Mouse (Mus musculus): ENCODE results near the gene Pomgnt1. TPM values are rescaled to one million over a fixed set of nuclear protein-coding genes. Genes with fewer than 3 reads are reported as not detected.

Pomgnt1 gene
- polyA plus RNA-seq, 1 experiment from 2014 or later, result 67.3 TPM

DNA sequence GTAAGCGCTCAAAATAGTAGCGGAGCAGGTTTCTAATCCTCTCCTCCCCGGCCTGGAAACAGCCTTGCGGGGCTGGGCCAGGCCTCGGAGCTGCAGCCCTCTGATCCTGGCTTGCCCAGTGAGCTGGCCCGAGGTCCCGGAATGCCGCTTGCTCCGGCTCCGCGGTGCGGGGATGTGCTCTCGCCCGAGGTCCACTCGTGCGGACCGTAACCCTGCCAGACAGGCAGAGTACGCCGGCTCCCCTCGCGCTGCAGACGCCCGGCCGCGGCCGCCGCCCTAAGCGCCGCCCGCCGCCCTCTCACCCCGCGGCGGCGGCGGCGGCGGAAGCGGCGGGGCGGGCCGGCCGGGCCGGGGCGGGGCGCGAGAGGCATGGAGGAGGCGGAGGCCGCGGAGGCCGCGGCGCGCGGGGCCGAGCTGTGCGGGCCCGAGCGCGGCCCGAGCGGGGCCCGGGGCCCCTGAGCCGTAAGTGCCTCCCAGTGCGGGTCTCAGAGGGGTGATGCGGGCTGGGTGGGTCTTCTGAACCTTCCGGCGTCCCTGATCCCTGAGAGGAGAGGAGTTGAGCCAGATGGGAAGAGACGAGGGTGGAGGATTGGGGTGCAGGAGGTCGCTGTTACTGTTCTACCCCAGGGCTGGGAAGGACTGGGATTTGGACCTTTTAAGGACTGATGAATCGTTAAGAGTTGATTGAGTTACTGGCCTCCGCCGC, 26.7 kb downstream of the Pomgnt1 start:
- peak; percentile 94 for ATAC-seq
- H3K4me1 ChIP-seq (replicated peaks; ENCODE audit: control insufficient read depth, insufficient read depth, low read length), result peaks cover 15% of the 10 kb centered on the region
- WGBS, result 0% methylated on average over 50 of the region's 73 CpGs
- peak overlapping the region; percentile 87 for H3K4me3 ChIP-seq (replicated peaks; ENCODE audit: low read length)
- peak overlapping the region; percentile 97 for H3K9ac ChIP-seq (replicated peaks; ENCODE audit: low read depth, low read length)
- peaks cover 27% of the 10 kb centered on the region for H3K36me3 ChIP-seq (ENCODE audit: control insufficient read depth, insufficient read depth)
- H3K4me2 ChIP-seq (ENCODE audit: low read length), result peak overlapping the region; percentile 86
- H3K9me3 ChIP-seq (ENCODE audit: control insufficient read depth, low read length), result no peaks in the 10 kb centered on the region
- no peaks in the 10 kb centered on the region for H3K27me3 ChIP-seq (replicated peaks; ENCODE audit: control insufficient read depth, insufficient read depth, low read length)
- peak overlapping the region; percentile 82 for H3K27ac ChIP-seq (ENCODE audit: low read length)

DNA sequence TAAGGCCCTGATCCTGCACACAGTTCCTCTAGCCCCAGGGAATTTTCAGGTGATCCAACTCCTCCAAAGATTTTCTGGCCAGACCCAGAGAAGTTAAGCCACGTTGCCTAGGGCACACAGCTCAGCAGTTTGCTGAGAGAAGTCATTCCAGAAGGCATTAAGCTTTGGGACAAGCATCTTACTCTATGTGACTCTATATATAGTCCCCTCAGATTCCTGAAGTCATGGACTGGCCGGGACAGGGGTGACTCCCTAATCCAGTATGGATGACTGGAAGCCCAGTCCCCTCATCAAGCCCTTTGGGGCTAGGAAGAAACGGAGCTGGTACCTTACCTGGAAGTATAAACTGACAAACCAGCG, 27.2 kb downstream of the Pomgnt1 start:
- Histone ChIP-seq H3K4me3 (replicated peaks; ENCODE audit: low read length) (peak overlapping the region; percentile 87), H3K9ac (replicated peaks; ENCODE audit: low read depth, low read length) (peak overlapping the region; percentile 97), H3K27me3 (replicated peaks; ENCODE audit: control insufficient read depth, insufficient read depth, low read length) (no peaks in the 10 kb centered on the region), H3K9me3 (ENCODE audit: control insufficient read depth, low read length) (no peaks in the 10 kb centered on the region), H3K4me2 (ENCODE audit: low read length) (peak overlapping the region; percentile 86), H3K27ac (ENCODE audit: low read length) (peak overlapping the region; percentile 82; the same call in 1 of the 2 replicates), H3K36me3 (ENCODE audit: control insufficient read depth, insufficient read depth) (peaks cover 32% of the 10 kb centered on the region), H3K4me1 (replicated peaks; ENCODE audit: control insufficient read depth, insufficient read depth, low read length) (peaks cover 15% of the 10 kb centered on the region)
- WGBS, result 18% methylated on average over 4 of the region's 4 CpGs
- ATAC-seq, result peak; percentile 7

DNA sequence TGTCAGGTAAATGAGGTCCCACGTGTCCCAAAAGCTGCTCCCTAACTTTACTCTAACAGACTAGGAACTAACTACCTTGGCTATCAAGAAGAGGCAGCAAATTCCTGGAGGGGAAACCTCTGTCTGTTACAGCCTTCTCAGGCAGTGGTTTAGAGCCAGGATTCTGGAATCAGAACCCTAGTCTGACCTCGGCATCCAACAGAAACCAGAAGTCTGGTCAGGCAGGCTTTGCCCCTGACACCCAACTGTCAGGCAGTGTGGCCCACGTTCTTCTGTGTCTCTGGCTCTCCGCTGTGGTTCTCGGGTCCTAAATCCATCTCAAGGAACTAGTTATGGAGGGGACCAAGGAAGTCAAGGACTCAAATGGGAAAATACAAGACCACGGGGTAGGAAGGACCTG, 27.6 kb downstream of the Pomgnt1 start, which contains the start of gene Lurap1:
TSS of gene Lurap1 (minus strand) at position 101 of the 400 bp plus-strand sequence.
- H3K4me2 ChIP-seq (ENCODE audit: low read length), result peak within 1 kb of the TSS; percentile 86
- H3K9me3 ChIP-seq (ENCODE audit: control insufficient read depth, low read length), result no peaks in the 10 kb centered on the region
- WGBS, result 76% methylated on average over 6 of the region's 6 CpGs
- H3K27me3 ChIP-seq (replicated peaks; ENCODE audit: control insufficient read depth, insufficient read depth, low read length), result no peaks in the 10 kb centered on the region
- peaks cover 15% of the 10 kb centered on the region for H3K4me1 ChIP-seq (replicated peaks; ENCODE audit: control insufficient read depth, insufficient read depth, low read length)
- H3K27ac ChIP-seq (ENCODE audit: low read length), result peak within 1 kb of the TSS; percentile 82
- peak within 1 kb of the TSS; percentile 97 for H3K9ac ChIP-seq (replicated peaks; ENCODE audit: low read depth, low read length)
- H3K36me3 ChIP-seq (ENCODE audit: control insufficient read depth, insufficient read depth), result peaks cover 36% of the 10 kb centered on the region
- H3K4me3 ChIP-seq (replicated peaks; ENCODE audit: low read length), result peak within 1 kb of the TSS; percentile 87
- no peak for ATAC-seq

DNA sequence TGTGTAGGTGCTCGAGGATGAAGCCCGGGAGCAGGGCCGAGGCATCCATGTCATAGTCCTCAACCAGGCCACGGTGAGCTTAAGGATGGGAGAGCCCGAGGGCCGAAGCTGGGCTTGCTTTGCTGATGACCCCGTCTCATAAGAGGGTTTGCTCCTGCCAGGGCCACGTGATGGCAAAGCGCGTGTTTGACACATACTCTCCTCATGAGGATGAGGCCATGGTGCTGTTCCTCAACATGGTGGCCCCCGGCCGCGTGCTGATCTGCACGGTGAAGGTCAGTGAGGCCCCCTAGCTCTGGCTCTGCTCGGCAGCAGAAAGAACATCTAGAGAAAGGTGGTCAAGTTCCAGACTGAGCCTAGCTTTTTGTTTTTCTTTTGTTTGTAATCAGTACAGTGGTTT, 29.1 kb downstream of the Pomgnt1 start:
- 96% methylated on average over 15 of the region's 15 CpGs for WGBS

DNA sequence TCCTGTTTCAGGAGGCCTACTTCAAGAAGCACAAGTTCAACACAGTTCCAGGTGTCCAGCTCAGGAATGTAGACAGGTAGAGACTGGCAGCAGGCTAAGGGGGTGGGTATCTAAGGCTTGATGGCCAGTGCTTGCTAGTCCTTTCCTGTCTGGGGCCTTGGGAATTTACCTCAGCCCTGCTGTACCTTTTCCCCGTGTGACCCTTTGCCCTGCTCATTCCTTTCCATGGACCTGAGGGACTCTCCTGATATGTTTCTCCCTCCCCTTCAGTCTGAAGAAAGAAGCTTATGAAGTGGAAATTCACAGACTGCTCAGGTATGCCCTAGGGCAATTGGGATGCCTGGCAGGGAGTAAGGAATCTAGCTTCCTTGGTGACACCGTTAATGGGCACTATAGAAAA, 34.2 kb downstream of the Pomgnt1 start:
- H3K4me2 ChIP-seq (ENCODE audit: low read length), result no peak overlapping the region
- H3K9me3 ChIP-seq (ENCODE audit: control insufficient read depth, low read length), result no peaks in the 10 kb centered on the region
- no peak for ATAC-seq
- H3K27ac ChIP-seq (ENCODE audit: low read length), result no peak overlapping the region
- H3K27me3 ChIP-seq (replicated peaks; ENCODE audit: control insufficient read depth, insufficient read depth, low read length), result no peaks in the 10 kb centered on the region
- H3K4me3 ChIP-seq (replicated peaks; ENCODE audit: low read length), result no peak overlapping the region
- 89% methylated on average over 2 of the region's 2 CpGs for WGBS
- H3K4me1 ChIP-seq (replicated peaks; ENCODE audit: control insufficient read depth, insufficient read depth, low read length), result no peaks in the 10 kb centered on the region; the same call in 1 of the 2 replicates
- H3K36me3 ChIP-seq (ENCODE audit: control insufficient read depth, insufficient read depth), result peaks cover 48% of the 10 kb centered on the region
- H3K9ac ChIP-seq (replicated peaks; ENCODE audit: low read depth, low read length), result no peak overlapping the region

More for the DNA sequence above, 29.1 kb downstream of the Pomgnt1 start:
- no peak overlapping the region for H3K4me3 ChIP-seq (replicated peaks; ENCODE audit: low read length)
- H3K36me3 ChIP-seq (ENCODE audit: control insufficient read depth, insufficient read depth), result peaks cover 49% of the 10 kb centered on the region
- no peaks in the 10 kb centered on the region for H3K27me3 ChIP-seq (replicated peaks; ENCODE audit: control insufficient read depth, insufficient read depth, low read length)
- peaks cover 15% of the 10 kb centered on the region for H3K4me1 ChIP-seq (replicated peaks; ENCODE audit: control insufficient read depth, insufficient read depth, low read length)
- no peak overlapping the region for H3K9ac ChIP-seq (replicated peaks; ENCODE audit: low read depth, low read length)
- ATAC-seq, result no peak
- no peak overlapping the region for H3K4me2 ChIP-seq (ENCODE audit: low read length)
- no peaks in the 10 kb centered on the region for H3K9me3 ChIP-seq (ENCODE audit: control insufficient read depth, low read length)
- no peak overlapping the region for H3K27ac ChIP-seq (ENCODE audit: low read length)

DNA sequence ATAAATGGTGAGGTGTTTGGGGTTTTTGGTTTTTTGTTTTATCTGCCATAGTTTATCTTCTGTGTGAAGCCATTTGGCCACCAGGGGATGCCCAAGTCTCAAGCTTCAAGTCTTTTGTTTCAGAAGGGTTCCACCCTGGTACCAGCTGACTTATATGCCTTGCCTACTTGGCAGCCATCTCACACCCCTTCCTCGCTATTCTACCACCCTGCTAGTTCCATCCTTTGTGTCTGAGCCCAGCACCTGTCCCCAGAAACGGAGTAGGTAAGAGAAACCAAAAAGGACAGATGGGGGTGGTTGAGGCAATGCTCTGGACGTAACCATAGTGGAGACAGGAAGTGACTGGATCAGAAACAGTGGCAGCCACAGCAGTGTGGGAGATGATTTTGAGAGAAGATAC, 36.3 kb downstream of the Pomgnt1 start:
- no peaks in the 10 kb centered on the region; the same call in 1 of the 2 replicates for H3K4me1 ChIP-seq (replicated peaks; ENCODE audit: control insufficient read depth, insufficient read depth, low read length)
- no peaks in the 10 kb centered on the region for H3K9me3 ChIP-seq (ENCODE audit: control insufficient read depth, low read length)
- no peak overlapping the region for H3K4me3 ChIP-seq (replicated peaks; ENCODE audit: low read length)
- peak; percentile 65 for ATAC-seq
- peak overlapping the region; percentile 26; the same call in 1 of the 2 replicates for H3K9ac ChIP-seq (replicated peaks; ENCODE audit: low read depth, low read length)
- H3K27me3 ChIP-seq (replicated peaks; ENCODE audit: control insufficient read depth, insufficient read depth, low read length), result no peaks in the 10 kb centered on the region
- 55% methylated on average over 3 of the region's 3 CpGs for WGBS
- no peak overlapping the region for H3K27ac ChIP-seq (ENCODE audit: low read length)
- peaks cover 31% of the 10 kb centered on the region for H3K36me3 ChIP-seq (ENCODE audit: control insufficient read depth, insufficient read depth)
- H3K4me2 ChIP-seq (ENCODE audit: low read length), result no peak overlapping the region

DNA sequence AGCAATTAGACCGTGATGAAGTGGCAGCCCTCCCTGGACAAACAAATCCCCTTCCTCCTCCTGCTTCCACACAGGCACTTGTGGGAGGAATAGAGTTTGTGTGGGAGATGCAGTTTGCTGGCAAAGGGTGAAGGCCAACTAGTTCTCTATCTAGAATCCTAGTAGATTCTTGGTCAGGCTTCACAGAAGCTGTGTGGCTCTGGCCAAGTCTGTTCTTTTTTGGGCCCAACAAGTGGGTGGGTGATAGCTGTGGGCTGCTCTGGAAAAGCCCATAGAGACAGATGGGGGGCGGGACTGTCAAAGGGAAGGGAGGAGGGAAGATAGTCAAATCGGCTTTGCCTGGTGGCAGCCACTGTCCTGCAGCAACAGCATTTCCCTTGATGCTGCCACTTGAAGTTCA, 37.1 kb downstream of the Pomgnt1 start:
- Histone ChIP-seq H3K4me3 (replicated peaks; ENCODE audit: low read length) (no peak overlapping the region), H3K9ac (replicated peaks; ENCODE audit: low read depth, low read length) (no peak overlapping the region)
- ATAC-seq, result peak; percentile 38; the same call in 1 of the 2 replicates

DNA sequence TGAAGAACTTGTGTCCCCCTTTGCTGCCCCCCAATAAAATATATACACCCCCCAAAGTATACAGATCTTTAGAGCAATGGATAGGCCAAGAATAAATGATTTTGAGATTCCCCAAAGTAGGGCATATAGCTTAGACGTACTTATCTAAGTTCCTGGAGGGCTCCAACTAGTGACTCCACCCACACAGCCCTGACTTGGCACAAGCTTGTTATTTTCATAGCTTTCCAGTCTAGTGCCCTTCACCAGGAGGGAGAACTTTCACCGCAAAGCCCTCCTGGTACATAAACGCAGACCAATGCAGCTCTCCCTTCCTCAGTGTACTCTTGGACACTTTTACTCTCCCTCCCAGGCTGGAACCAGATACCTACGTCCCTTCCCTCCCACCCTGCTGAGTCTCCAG, 38.5 kb downstream of the Pomgnt1 start:
- Histone ChIP-seq H3K27ac (ENCODE audit: low read length) (no peak overlapping the region; the same call in 1 of the 2 replicates), H3K9me3 (ENCODE audit: control insufficient read depth, low read length) (no peaks in the 10 kb centered on the region), H3K4me1 (replicated peaks; ENCODE audit: control insufficient read depth, insufficient read depth, low read length) (no peaks in the 10 kb centered on the region; the same call in 1 of the 2 replicates), H3K27me3 (replicated peaks; ENCODE audit: control insufficient read depth, insufficient read depth, low read length) (no peaks in the 10 kb centered on the region), H3K4me3 (replicated peaks; ENCODE audit: low read length) (no peak overlapping the region), H3K36me3 (ENCODE audit: control insufficient read depth, insufficient read depth) (peaks cover 10% of the 10 kb centered on the region), H3K4me2 (ENCODE audit: low read length) (no peak overlapping the region), H3K9ac (replicated peaks; ENCODE audit: low read depth, low read length) (no peak overlapping the region)
- 78% methylated on average over 4 of the region's 4 CpGs for WGBS
- no peak for ATAC-seq

More for the DNA sequence above, 37.1 kb downstream of the Pomgnt1 start:
- Histone ChIP-seq H3K9me3 (ENCODE audit: control insufficient read depth, low read length) (no peaks in the 10 kb centered on the region), H3K27me3 (replicated peaks; ENCODE audit: control insufficient read depth, insufficient read depth, low read length) (no peaks in the 10 kb centered on the region), H3K4me1 (replicated peaks; ENCODE audit: control insufficient read depth, insufficient read depth, low read length) (no peaks in the 10 kb centered on the region; the same call in 1 of the 2 replicates), H3K4me2 (ENCODE audit: low read length) (no peak overlapping the region), H3K36me3 (ENCODE audit: control insufficient read depth, insufficient read depth) (peaks cover 23% of the 10 kb centered on the region), H3K27ac (ENCODE audit: low read length) (no peak overlapping the region)
- WGBS, result 72% methylated on average over 3 of the region's 3 CpGs

DNA sequence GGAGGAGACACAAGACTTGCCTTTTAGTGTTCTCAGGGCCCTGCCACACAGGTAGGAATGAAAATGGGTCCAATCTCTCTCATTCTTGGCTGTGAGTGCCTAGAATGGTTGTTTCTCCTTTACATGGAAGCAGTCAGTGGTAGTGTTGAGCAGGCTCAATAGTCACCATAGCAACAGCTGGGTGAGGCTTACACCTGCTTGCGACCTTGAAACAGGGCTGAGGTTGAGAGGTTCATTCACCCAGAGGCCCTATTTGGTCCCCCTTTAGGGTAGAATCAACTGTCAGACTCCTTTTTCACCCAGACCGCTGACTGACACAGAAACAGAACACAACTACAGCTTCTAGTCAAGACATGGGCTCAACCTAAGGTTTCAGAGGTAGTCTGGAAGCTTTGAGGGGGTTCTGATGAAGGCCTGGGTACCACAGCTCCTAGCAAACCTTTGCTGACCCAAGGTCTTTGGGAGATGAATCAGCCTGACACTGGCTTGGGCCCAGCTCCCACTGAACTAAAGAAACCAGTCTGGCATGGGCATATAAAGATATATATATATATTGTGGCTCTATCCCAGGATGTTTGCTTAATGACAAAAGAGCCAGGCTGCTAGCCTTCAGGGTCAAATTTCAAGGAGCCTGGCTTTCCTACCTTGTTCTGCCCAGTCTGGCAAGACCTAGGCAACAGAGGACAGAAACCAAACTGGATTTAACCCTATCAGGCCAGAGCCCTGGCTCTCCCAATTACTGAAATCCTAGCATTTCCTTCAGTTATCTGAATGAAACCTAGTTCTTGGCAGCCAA, 41.3 kb downstream of the Pomgnt1 start:
- WGBS, result 78% methylated on average over 2 of the region's 2 CpGs
- Histone ChIP-seq H3K4me3 (replicated peaks; ENCODE audit: low read length) (no peak overlapping the region), H3K4me1 (replicated peaks; ENCODE audit: control insufficient read depth, insufficient read depth, low read length) (no peaks in the 10 kb centered on the region; the same call in 1 of the 2 replicates), H3K27ac (ENCODE audit: low read length) (no peak overlapping the region), H3K9ac (replicated peaks; ENCODE audit: low read depth, low read length) (no peak overlapping the region), H3K4me2 (ENCODE audit: low read length) (no peak overlapping the region), H3K27me3 (replicated peaks; ENCODE audit: control insufficient read depth, insufficient read depth, low read length) (no peaks in the 10 kb centered on the region), H3K36me3 (ENCODE audit: control insufficient read depth, insufficient read depth) (no peaks in the 10 kb centered on the region), H3K9me3 (ENCODE audit: control insufficient read depth, low read length) (no peaks in the 10 kb centered on the region)
- ATAC-seq, result no peak

Data from forebrain, embryonic 16.5 days (tissue).